Mouse (Mus musculus) ES-E14 (cell line): ENCODE measurements around the gene Brca2. TPM values are rescaled to one million over a fixed set of nuclear protein-coding genes. Genes with fewer than 3 reads are reported as not detected.

ENCODE experiments used
- DNase-seq: peaks from one replicate; pipeline ENCODE4 v3.0.0-alpha.2; 2013; ENCODE audit warnings: low read depth, low spot score
- H3K27ac ChIP-seq: 2 replicates; pipeline ENCODE4 v1.5.1; 2012; ENCODE audit warnings: low read depth, mild to moderate bottlenecking, low read length, moderate library complexity, mixed read lengths; ENCODE audit not compliant: poor library complexity, insufficient read depth, severe bottlenecking
- H3K36me3 ChIP-seq: 2 replicates; pipeline ENCODE4 v1.6.1; 2012; ENCODE audit warnings: mild to moderate bottlenecking, low read length, moderate library complexity, mixed read lengths; ENCODE audit not compliant: control insufficient read depth, poor library complexity, insufficient read depth, severe bottlenecking
- H3K4me1 ChIP-seq, 2 experiments: fragments of 150-350 bp in 1 of 2; sonication (generic) in 1 of 2; 2 replicates each; pipeline ENCODE4 v1.6.1; 2012; ENCODE audit warnings: low read length in 2 of 2, mild to moderate bottlenecking in 1 of 2, mixed read lengths in 1 of 2; ENCODE audit not compliant: control insufficient read depth in 2 of 2, insufficient read depth in 2 of 2, poor library complexity in 1 of 2
- H3K4me3 ChIP-seq, 2 experiments: fragments of 150-350 bp in 1 of 2; sonication (generic) in 1 of 2; 2 replicates each; pipeline ENCODE4 v1.5.1; 2012; ENCODE audit warnings: low read length in 2 of 2, low read depth in 1 of 2, mild to moderate bottlenecking in 1 of 2, mixed read lengths in 1 of 2; ENCODE audit not compliant: insufficient read depth in 1 of 2, poor library complexity in 1 of 2, severe bottlenecking in 1 of 2
- H3K9ac ChIP-seq: 2 replicates; pipeline ENCODE4 v1.6.1; 2012; ENCODE audit warnings: low read depth, mild to moderate bottlenecking, low read length, mixed read lengths; ENCODE audit not compliant: poor library complexity, insufficient read depth, severe bottlenecking
- H3K9me3 ChIP-seq: fragments of 150-350 bp; sonication (generic); 2 replicates; pipeline ENCODE4 v1.6.1; 2012; ENCODE audit warnings: low read depth, mild to moderate bottlenecking, low read length; ENCODE audit not compliant: control insufficient read depth, insufficient read depth
- CHD2 ChIP-seq: IDR thresholded peaks from 2 replicates; pipeline ENCODE4 v1.6.1; 2014; ENCODE audit warnings: mild to moderate bottlenecking, low read depth, low read length, inconsistent platforms
- HCFC1 ChIP-seq: IDR thresholded peaks from 2 replicates; pipeline ENCODE4 v1.6.1; 2012; ENCODE audit warnings: low read length, inconsistent platforms, borderline replicate concordance; ENCODE audit not compliant: insufficient read depth
- MAFK ChIP-seq: IDR thresholded peaks from 2 replicates; pipeline ENCODE4 v1.6.1; 2014; ENCODE audit warnings: mild to moderate bottlenecking, low read depth, low read length, inconsistent platforms; ENCODE audit not compliant: insufficient read depth
- ZC3H11A ChIP-seq: IDR thresholded peaks from 2 replicates; pipeline ENCODE4 v1.6.1; 2012; ENCODE audit warnings: low read depth, mild to moderate bottlenecking, inconsistent platforms, low read length, borderline replicate concordance
- ZNF384 ChIP-seq: IDR thresholded peaks from 2 replicates; pipeline ENCODE4 v1.6.1; 2012; ENCODE audit warnings: low read depth, low read length, inconsistent platforms
- in situ Hi-C, 2 experiments: fragments of 600-800 bp; cut with MboI; formaldehyde crosslinking; loops; one replicate each; pipeline ENCODE4 v1.15.1; 2025; ENCODE audit warnings: low sequenced_read_pairs in 2 of 2, inconsistent platforms in 1 of 2; ENCODE audit not compliant: unreplicated experiment in 2 of 2
- total RNA-seq: library from RNA; depleted of rRNA; stranded (reverse); fragments of 300-350 nt; gene quantifications from 2 replicates; pipeline ENCODE4 v1.2.3, GENCODE M21; 2012; rRNA removed

The Brca2 gene
- total RNA-seq, 1 experiment = 49.7 TPM

DNA sequence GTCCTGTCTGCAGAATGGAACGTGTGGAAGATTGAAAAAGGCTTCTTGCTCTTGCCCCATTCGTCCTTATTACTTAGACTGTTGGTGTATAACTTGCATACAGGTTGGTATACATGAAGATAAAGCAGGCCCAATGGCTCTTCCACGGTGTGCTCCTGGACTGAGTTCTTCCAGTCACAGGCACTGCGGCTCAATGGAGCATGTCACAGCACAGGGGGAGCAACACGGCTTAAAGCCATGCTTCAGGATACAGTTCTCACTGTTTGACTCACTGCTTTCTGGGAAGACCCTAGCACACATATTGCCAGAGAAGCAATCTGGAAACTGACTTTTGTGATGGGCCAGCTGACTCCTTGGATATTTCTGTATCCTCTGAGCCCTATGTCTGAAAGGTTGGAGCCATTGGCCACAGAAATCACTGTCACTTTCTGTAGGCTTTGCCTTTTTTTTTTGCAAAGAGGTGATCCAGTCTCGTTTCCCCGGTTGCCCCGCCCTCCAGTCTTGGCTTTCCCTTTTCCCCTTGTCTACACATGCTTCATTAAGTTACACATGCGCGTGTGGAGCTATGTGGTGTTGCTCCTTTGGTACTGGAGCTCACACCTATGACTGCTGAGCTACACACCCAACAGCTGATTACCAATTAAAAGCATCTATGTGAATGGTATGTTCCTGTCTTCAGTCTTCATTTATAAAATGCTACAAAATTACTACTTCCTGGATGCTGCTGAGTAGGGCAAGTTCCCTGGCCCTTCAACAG lies 96.3 kb downstream of the Brca2 start:
- Histone ChIP-seq H3K4me1 (no peaks in the 10 kb centered on the region), H3K27ac (no peak overlapping the region), H3K9ac (no peak overlapping the region), H3K36me3 (no peaks in the 10 kb centered on the region), H3K9me3 (no peaks in the 10 kb centered on the region), H3K4me3 (no peak overlapping the region)
- DNase-seq = no peak
- in situ Hi-C loops = no loop called here
- TF ChIP-seq HCFC1 = no peak
- TF ChIP-seq ZNF384 = no peak
- no peak for TF ChIP-seq ZC3H11A
- no peak for TF ChIP-seq CHD2
- no peak for TF ChIP-seq MAFK

Other genes starting within 250 kb of the Brca2 start
- not detected in 2 replicates for gene Zar1l, start 4.5 kb upstream of the Brca2 start, total RNA-seq
- gene N4bp2l1, start 74.6 kb downstream of the Brca2 start, total RNA-seq = 0.74 and 0.80 TPM in 2 replicates
- 55.6 and 58.4 TPM in 2 replicates for gene N4bp2l2, start 143.6 kb downstream of the Brca2 start, total RNA-seq
- 24.8 and 26.6 TPM in 2 replicates for gene Pds5b, start 151.1 kb downstream of the Brca2 start, total RNA-seq